Mouse (Mus musculus): ENCODE results near the gene Chrna7.

DNA sequence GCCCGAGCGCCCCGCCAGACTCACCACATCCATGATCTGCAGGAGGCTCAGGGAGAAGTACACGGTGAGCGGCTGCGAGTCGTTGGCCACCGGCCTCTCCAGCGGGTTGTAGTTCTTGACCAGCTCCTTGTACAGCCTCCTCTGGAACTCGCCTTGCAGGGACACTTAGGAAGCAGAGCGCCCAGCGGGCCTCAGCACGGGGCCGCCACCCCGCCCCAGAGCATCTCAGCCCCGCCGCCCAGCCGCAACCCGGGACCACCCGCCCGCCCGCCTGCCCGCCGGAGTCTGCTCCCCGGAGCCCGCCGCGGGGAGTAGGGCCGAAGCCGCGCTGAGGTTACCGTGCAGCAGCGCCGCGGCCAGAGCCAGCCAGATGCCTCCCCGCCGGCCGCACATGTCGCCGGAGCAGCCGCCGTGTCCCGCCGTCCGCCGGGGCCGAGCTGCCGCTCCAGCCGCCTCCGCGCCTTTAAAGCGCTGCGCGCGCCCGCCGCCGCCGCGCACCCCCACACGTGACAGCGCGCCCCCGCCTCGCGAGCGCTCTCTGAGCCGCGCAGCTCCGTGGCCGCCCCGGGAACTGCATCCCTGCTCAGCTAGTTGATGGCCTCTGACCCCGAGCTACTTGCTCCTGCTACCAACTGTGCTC, at the start of gene Chrna7:
- TF ChIP-seq CTCF (IDR thresholded peaks at IDR 0.05; ENCODE audit: low read depth, low read length) (peak; percentile 19), POLR2A (IDR thresholded peaks at IDR 0.05; ENCODE audit: insufficient read depth, low read length) (no peak), EP300 (IDR thresholded peaks at IDR 0.05; ENCODE audit: insufficient read depth, low read depth, low read length) (no peak)

All from ES-Bruce4 (cell line).